Mouse (Mus musculus) colon, adult 2 months (tissue): Measurements from ENCODE around the gene Macc1. TPM values are rescaled to one million over a fixed set of nuclear protein-coding genes. Genes with fewer than 3 reads are reported as not detected.

Experiments
- polyA plus RNA-seq: library from polyadenylated mRNA; depleted of rRNA; stranded (reverse); fragments of >200 nt; gene quantifications from 2 replicates; pipeline ENCODE4 v1.2.3, GENCODE M21; 2012; rRNA removed

The Macc1 gene
- polyA plus RNA-seq: 0.13 and 0.22 TPM in 2 replicates

DNA sequence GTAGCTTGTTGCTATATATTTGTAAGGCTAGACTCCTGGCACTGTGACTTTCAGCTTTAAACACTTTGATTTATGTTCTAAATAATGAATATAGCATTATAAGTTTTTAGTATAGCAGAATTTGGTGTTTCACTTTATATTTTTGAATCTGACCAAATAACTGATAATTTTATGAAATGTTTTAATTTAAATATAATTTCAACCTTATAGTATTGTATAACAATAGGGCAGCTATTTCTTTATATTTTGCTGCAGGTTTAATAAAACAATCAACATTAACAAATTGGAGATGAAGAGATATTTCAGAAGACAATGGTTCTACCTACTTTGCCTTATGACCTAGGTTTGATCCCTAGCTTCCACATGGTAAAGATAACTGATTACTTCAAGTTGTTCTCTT, at the start of gene Macc1:
Macc1 (plus strand) TSS at position 301 of the 400 bp plus-strand sequence.

Other genes starting within 250 kb of the Macc1 start
- gene Itgb8, start 75.5 kb upstream of the Macc1 start, polyA plus RNA-seq: 0.14 and 0.29 TPM in 2 replicates